Mouse (Mus musculus): ENCODE measurements around the gene Blzf1.

Gene Blzf1

DNA sequence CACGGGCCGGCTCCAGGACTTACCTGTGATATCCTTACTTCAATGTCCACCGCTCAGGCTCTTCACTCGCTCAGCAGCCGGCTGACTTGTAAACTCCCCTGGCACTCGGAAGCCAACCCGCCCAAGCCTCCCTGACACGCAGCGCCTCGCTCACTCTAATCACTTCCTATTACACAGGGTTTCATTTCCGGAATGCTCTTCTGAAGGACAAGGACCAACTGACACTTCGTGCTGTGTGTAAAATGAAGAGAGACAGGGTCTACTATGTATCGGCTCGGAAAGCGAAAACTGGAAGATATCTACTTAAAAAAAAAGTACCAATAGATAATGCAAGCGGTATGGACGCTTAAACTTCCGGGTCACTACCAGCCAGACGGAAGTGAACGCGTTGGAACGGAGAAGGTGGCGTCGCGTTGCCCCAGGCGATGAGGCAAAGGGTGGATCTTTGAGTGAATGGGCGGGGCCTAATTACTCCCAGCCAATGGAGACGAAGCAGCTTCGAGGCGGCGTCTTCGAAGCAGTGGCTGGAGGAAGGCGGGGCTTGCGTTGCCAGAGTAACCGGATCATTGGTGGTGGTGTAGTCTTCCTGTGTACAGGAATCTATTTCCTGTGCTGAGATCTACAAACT, at the start of gene Blzf1:
Gene Blzf1, minus strand, starts transcription at position 366 of the 628 bp plus-strand sequence.
- peak; percentile 100 for DNase-seq (ENCODE audit: low read depth, low spot score)

- DNase-seq (ENCODE audit: low read depth, low spot score), result no peak
These were observed 46.2 kb upstream of the Blzf1 start for GRCm38 (mm10) chr1:164353443-164353842.

- DNase-seq (ENCODE audit: low read depth, low spot score), result peak; percentile 40
These were observed 34.9 kb upstream of the Blzf1 start for GRCm38 (mm10) chr1:164342161-164342560.

DNA sequence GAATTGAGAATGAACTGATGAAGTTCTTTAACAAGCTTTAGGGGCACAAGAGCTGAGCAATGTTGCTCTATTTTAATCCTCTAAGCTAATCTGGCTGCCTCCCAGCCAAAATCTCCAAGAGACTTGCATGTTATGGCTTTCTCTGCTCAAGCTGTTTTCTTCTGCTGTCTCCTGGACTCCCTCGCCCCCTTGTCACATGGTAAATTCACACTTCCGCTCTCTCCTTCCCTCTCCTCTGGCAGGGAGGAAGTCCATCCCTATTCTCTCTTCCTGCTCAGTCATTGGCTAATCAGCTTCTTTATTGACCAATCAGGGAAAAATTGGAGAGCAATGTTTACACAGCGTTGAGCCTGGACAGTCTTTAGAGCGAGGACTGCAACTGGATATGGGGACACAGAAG, 28.6 kb upstream of the Blzf1 start:
- no peak for DNase-seq (ENCODE audit: low read depth, low spot score)

DNA sequence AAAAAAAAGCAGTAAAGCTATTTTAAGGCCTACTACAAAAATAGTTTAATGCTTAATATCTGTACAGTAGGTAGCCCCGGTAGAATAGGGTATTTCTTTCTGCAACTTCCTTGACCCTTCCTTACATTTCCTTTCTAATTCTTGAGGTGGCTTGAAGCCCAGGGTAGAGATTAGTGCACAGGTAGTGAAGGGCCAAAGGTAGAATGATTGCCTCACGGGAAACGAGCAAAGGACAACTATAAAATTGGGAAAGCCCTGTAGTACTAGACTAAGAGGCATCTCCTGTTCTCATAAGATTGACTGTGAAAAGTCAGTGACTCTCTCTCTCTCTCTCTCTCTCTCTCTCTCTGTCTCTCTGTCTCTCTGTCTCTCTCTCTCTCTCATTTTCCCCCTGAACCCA, 28.1 kb upstream of the Blzf1 start:
- no peak for DNase-seq (ENCODE audit: low read depth, low spot score)

GRCm38 (mm10) chr1:164332559-164332958, 25.3 kb upstream of the Blzf1 start:
- no peak for DNase-seq (ENCODE audit: low read depth, low spot score)

GRCm38 (mm10) chr1:164327764-164328163, 20.5 kb upstream of the Blzf1 start:
- no peak for DNase-seq (ENCODE audit: low read depth, low spot score)

DNA sequence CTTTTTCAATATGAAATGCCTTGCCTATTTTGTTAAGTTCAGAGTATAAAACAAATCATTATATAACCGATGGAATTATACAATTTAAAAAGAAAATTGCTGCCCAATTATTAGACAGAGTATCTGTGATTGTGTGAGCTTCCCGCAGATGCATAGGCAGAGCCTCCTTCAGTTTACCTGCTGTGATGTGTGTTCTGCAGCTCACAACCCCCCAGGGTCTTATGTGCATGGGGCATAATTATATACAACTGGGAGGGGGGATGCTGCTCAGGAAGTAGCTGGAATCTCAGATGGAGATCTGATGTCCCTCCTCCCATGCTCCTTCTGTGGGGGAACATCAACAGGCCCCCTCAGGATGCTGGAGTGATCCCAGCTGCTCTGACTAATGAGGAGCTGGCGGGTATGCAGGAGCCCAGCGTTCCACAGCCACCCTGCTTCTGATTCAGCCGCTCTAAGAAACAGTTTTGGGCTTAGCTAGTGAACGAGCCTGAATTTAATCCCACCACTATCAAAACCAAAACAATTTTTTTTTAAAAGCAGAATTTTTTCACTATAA, 19.4 kb upstream of the Blzf1 start:
- no peak for DNase-seq (ENCODE audit: low read depth, low spot score)

DNA sequence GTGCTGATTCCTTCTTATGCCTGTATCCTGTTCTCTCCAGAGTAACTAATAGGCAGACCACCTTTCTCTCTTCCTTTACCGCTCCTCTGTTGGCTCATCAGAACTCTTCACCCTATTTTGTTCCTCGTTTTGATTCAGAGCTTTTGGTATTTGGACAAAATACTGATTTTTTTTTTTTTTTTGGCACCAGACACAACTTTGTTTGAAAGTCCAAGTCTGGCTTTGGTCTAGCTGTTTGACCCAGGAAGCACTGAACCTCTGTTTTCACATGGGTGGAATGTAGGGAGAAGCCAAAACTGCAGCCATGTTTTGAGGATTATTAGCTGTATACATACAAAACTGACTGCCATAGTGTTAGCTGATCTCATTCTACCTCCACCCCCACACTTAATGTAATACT, 17.6 kb upstream of the Blzf1 start:
- no peak for DNase-seq (ENCODE audit: low read depth, low spot score)

DNA sequence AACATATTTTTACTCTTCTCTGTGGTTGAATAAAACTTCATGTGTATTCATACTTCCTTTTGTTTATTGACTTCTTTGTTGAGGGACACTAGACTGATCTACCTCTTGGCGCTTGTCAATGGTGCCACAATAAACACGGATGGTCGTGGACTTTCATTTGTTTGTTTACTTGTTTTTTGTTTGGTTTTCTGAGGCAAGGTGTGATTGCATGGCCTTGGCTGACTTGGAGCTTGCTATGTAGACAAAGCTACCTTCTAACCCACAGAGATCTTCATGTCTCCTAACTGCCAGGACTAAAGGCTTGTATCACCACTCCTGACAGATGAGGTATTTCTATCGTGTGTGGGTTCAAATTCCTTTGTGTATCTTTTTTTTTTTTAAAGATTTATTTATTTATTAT, 16.9 kb upstream of the Blzf1 start:
- DNase-seq (ENCODE audit: low read depth, low spot score), result no peak

- no peak for DNase-seq (ENCODE audit: low read depth, low spot score)
These were observed 15.8 kb upstream of the Blzf1 start for GRCm38 (mm10) chr1:164322987-164323650.

DNA sequence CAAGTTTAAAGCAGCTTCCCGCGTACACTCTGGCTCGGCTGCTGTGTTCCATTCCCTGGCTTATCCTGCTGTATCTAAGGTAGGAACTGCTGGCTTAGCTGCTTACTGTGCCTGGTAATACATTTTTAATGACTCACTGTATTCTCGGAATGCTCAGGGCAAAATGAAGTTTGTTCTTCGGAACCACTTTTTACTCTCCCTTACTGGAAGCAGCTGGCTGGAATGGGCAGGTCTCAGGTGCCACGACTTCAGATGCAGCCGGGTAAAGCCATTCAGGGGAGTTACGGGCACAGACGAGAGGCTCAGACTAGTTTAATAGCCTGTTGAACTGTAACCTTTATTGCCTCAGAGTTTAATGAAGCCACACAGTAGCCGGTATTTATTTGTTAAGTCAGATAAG, 14.1 kb upstream of the Blzf1 start:
- DNase-seq (ENCODE audit: low read depth, low spot score), result peak; percentile 3

DNA sequence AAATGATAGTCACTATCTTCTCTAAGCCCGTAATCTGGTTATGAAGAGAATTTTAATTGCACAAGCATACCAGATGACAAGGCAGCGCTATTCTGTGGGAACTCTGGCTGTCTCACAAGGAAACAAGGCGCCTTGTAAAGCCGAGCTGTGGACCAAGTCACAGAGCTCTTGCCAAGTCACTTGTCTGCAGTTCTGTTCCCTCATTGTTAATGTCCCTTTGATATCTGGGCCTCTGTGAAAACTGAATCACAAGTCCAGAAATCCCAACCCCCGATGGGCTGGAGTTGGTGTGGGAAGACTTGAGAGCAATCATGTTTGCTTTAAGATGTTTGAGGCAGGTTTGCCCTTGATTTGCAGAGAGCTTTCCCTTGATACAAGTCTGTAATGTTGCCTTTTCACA, 13.4 kb upstream of the Blzf1 start:
- DNase-seq (ENCODE audit: low read depth, low spot score), result no peak

GRCm38 (mm10) chr1:164319542-164320140, 12.4 kb upstream of the Blzf1 start:
- no peak for DNase-seq (ENCODE audit: low read depth, low spot score)

DNA sequence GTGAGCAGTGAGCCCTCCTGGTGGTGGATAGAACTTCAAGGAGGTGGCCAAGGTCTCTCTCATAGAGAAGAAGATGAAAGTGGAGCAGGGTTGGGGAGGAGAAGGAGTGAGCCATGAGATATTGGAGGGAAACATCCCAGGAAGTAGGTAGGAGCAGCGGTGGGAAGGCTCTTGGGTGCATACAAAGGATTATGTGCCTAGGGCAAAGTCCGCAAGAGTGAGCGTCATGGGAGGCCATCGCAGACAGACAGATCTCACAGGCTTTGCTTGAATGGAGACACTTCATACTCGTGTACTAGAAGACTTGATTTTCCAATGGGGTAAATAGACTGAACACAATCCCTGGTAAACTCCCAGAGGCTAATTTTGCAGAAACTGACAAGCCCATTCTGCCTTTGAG, 11.2 kb upstream of the Blzf1 start:
- DNase-seq (ENCODE audit: low read depth, low spot score), result no peak

DNA sequence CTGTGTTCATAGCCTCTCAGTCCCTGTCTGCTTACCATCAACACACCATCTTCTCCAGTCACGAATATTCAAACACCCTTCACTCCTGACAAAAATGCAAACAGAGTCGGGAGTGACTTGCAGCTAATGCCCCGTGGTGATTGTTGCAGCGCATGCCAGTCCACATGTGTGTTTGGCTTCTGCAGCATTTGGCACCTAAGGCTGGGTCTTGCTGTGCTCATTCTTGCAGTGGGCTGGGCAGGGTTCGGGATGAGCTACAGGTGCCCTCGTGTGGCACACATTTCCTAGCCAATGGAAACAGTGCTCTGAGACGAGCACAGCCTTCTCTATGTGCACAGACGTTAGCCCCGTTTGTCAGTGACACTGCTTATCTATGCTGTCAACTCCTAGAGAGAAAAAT, 10.0 kb upstream of the Blzf1 start:
- DNase-seq (ENCODE audit: low read depth, low spot score), result no peak

GRCm38 (mm10) chr1:164316697-164317096, 9.4 kb upstream of the Blzf1 start:
- DNase-seq (ENCODE audit: low read depth, low spot score), result peak; percentile 86

- DNase-seq (ENCODE audit: low read depth, low spot score), result peak; percentile 45
These were observed 8.0 kb upstream of the Blzf1 start for GRCm38 (mm10) chr1:164315266-164315665.

DNA sequence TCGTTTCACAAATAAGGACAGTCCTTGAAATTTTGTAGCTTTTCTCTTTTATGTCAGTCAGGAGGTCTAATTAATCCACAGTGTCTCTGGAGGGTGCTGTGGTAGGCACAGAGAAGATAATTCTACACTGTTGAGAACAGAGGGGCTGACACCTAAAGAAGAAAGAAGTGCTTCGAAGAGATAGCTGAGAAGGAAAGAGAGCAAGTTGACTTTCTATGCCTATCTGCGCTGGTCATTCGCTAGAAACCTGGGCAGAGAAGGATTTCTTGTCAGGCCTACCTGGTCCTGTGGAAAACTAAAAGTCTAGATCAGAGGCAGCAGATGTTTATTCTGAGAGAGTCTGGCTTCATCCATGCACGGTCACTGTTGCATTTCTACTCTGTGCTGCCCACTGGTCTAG, 6.8 kb upstream of the Blzf1 start:
- no peak for DNase-seq (ENCODE audit: low read depth, low spot score)

GRCm38 (mm10) chr1:164307922-164308321, 633 bp upstream of the Blzf1 start:
- peak; percentile 59 for DNase-seq (ENCODE audit: low read depth, low spot score)

GRCm38 (mm10) chr1:164303821-164304220, 3.5 kb downstream of the Blzf1 start, which contains the start of gene Nme7:
Gene Nme7, plus strand, starts transcription at chr1:164304121.
- DNase-seq (ENCODE audit: low read depth, low spot score), result no peak

DNA sequence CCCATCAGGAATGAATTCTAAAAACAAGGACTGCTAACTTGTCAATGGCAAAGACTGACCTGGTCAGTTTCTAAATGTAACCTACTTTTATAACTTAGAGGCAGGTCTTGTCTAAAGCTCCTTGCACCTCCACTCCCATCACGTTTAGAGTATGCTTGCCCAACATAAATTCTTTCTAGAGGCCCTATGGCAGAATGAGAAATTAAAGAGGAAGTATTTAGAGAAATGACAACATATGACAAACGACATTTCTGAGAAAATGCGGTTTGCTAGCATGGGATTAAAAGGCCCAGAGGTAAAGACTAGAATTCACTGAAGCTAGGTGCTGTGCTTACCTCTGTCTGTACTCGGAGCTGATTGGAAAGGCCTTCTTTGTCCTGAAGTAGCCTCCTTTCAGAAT, 5.3 kb downstream of the Blzf1 start:
- DNase-seq (ENCODE audit: low read depth, low spot score), result no peak

DNA sequence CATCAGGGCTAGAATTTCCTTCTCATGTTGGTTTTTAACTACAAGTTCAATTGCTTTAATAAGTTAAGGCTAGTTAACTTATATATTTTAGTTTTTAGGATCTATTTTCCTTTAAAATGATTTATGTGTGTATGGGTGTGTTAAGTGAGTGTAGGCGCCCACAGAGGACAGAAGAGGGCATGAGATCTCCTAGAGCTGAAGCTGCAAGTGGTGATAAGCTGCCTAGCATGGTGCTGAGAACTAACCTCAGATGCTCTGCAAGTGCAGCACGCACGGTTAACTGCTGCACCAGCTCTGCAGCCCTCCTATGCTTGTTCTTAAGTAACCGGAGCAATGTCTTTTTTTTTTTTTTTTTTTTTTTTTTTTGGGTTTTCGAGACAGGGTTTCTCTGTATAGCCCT, 10.8 kb downstream of the Blzf1 start:
- DNase-seq (ENCODE audit: low read depth, low spot score), result no peak
